Mouse (Mus musculus): ENCODE results near the gene Gtf2f2. TPM values are rescaled to one million over a fixed set of nuclear protein-coding genes. Genes with fewer than 3 reads are reported as not detected.

Gtf2f2 gene
- polyA plus RNA-seq, 1 experiment from 2014 or later: 40.5 TPM

GRCm38 (mm10) chr14:75923314-75924052 lies 87.2 kb downstream of the Gtf2f2 start:
- H3K4me1 ChIP-seq (ENCODE audit: control insufficient read depth, insufficient read depth, low read length): no peaks in the 10 kb centered on the region
- no peaks in the 10 kb centered on the region for H3K27me3 ChIP-seq (ENCODE audit: control insufficient read depth, insufficient read depth, low read length)
- no peak overlapping the region for H3K4me3 ChIP-seq (ENCODE audit: low read depth, low read length)
- no peaks in the 10 kb centered on the region for H3K36me3 ChIP-seq (ENCODE audit: control insufficient read depth, insufficient read depth, low read length)
- 88% methylated on average over 1 of the region's 1 CpGs for whole genome bisulfite sequencing
- no peak overlapping the region for H3K9ac ChIP-seq (replicated peaks; ENCODE audit: low read depth, low read length)
- ATAC-seq (ENCODE audit: low read depth): peak; percentile 44; the same call in 1 of the 2 replicates
- no peak overlapping the region for H3K4me2 ChIP-seq (ENCODE audit: low read depth, low read length)
- H3K9me3 ChIP-seq (ENCODE audit: control insufficient read depth, low read length): no peaks in the 10 kb centered on the region
- H3K27ac ChIP-seq (ENCODE audit: low read depth, low read length): peak overlapping the region; percentile 53; the same call in 1 of the 2 replicates

GRCm38 (mm10) chr14:75912665-75913064 lies 98.0 kb downstream of the Gtf2f2 start:
- no peaks in the 10 kb centered on the region for H3K27me3 ChIP-seq (ENCODE audit: control insufficient read depth, insufficient read depth, low read length)
- no peaks in the 10 kb centered on the region for H3K9me3 ChIP-seq (ENCODE audit: control insufficient read depth, low read length)
- no peak overlapping the region for H3K4me2 ChIP-seq (ENCODE audit: low read depth, low read length)
- no peaks in the 10 kb centered on the region for H3K36me3 ChIP-seq (ENCODE audit: control insufficient read depth, insufficient read depth, low read length)
- WGBS: 97% methylated on average over 2 of the region's 2 CpGs
- no peaks in the 10 kb centered on the region for H3K4me1 ChIP-seq (ENCODE audit: control insufficient read depth, insufficient read depth, low read length)
- ATAC-seq (ENCODE audit: low read depth): no peak
- H3K4me3 ChIP-seq (ENCODE audit: low read depth, low read length): no peak overlapping the region
- H3K9ac ChIP-seq (replicated peaks; ENCODE audit: low read depth, low read length): no peak overlapping the region
- H3K27ac ChIP-seq (ENCODE audit: low read depth, low read length): no peak overlapping the region

GRCm38 (mm10) chr14:75911968-75912367 lies 98.7 kb downstream of the Gtf2f2 start:
- no peak overlapping the region for H3K4me3 ChIP-seq (ENCODE audit: low read depth, low read length)
- H3K27me3 ChIP-seq (ENCODE audit: control insufficient read depth, insufficient read depth, low read length): no peaks in the 10 kb centered on the region
- ATAC-seq (ENCODE audit: low read depth): no peak
- H3K36me3 ChIP-seq (ENCODE audit: control insufficient read depth, insufficient read depth, low read length): no peaks in the 10 kb centered on the region
- H3K4me2 ChIP-seq (ENCODE audit: low read depth, low read length): no peak overlapping the region
- H3K9ac ChIP-seq (replicated peaks; ENCODE audit: low read depth, low read length): no peak overlapping the region
- no peaks in the 10 kb centered on the region for H3K4me1 ChIP-seq (ENCODE audit: control insufficient read depth, insufficient read depth, low read length)
- 82% methylated on average over 6 of the region's 6 CpGs for WGBS
- no peak overlapping the region for H3K27ac ChIP-seq (ENCODE audit: low read depth, low read length)
- no peaks in the 10 kb centered on the region for H3K9me3 ChIP-seq (ENCODE audit: control insufficient read depth, low read length)

- H3K4me3 ChIP-seq (ENCODE audit: low read depth, low read length): no peak overlapping the region
- ATAC-seq (ENCODE audit: low read depth): no peak
- H3K4me2 ChIP-seq (ENCODE audit: low read depth, low read length): no peak overlapping the region
- H3K27ac ChIP-seq (ENCODE audit: low read depth, low read length): no peak overlapping the region
- WGBS: 88% methylated on average over 8 of the region's 8 CpGs
- no peak overlapping the region for H3K9ac ChIP-seq (replicated peaks; ENCODE audit: low read depth, low read length)
- H3K27me3 ChIP-seq (ENCODE audit: control insufficient read depth, insufficient read depth, low read length): no peaks in the 10 kb centered on the region
- H3K36me3 ChIP-seq (ENCODE audit: control insufficient read depth, insufficient read depth, low read length): 0 out of 2 replicates have a peak, but pooled peaks cover 3% of the 10 kb centered on the region
- H3K4me1 ChIP-seq (ENCODE audit: control insufficient read depth, insufficient read depth, low read length): no peaks in the 10 kb centered on the region
- no peaks in the 10 kb centered on the region for H3K9me3 ChIP-seq (ENCODE audit: control insufficient read depth, low read length)
These were observed 103.7 kb downstream of the Gtf2f2 start for GRCm38 (mm10) chr14:75906931-75907330.

GRCm38 (mm10) chr14:75904972-75905371 lies 105.7 kb downstream of the Gtf2f2 start:
- H3K27ac ChIP-seq (ENCODE audit: low read depth, low read length): no peak overlapping the region
- H3K36me3 ChIP-seq (ENCODE audit: control insufficient read depth, insufficient read depth, low read length): 0 out of 2 replicates have a peak, but pooled peaks cover 3% of the 10 kb centered on the region
- H3K4me1 ChIP-seq (ENCODE audit: control insufficient read depth, insufficient read depth, low read length): no peaks in the 10 kb centered on the region
- ATAC-seq (ENCODE audit: low read depth): no peak
- H3K27me3 ChIP-seq (ENCODE audit: control insufficient read depth, insufficient read depth, low read length): no peaks in the 10 kb centered on the region
- no peaks in the 10 kb centered on the region for H3K9me3 ChIP-seq (ENCODE audit: control insufficient read depth, low read length)
- H3K4me3 ChIP-seq (ENCODE audit: low read depth, low read length): no peak overlapping the region
- H3K9ac ChIP-seq (replicated peaks; ENCODE audit: low read depth, low read length): no peak overlapping the region
- no peak overlapping the region for H3K4me2 ChIP-seq (ENCODE audit: low read depth, low read length)
- WGBS: 96% methylated on average over 3 of the region's 3 CpGs

GRCm38 (mm10) chr14:75903131-75903530 lies 107.5 kb downstream of the Gtf2f2 start:
- H3K9ac ChIP-seq (replicated peaks; ENCODE audit: low read depth, low read length): no peak overlapping the region
- H3K36me3 ChIP-seq (ENCODE audit: control insufficient read depth, insufficient read depth, low read length): 0 out of 2 replicates have a peak, but pooled peaks cover 3% of the 10 kb centered on the region
- no peaks in the 10 kb centered on the region for H3K9me3 ChIP-seq (ENCODE audit: control insufficient read depth, low read length)
- H3K27ac ChIP-seq (ENCODE audit: low read depth, low read length): no peak overlapping the region
- ATAC-seq (ENCODE audit: low read depth): no peak
- 89% methylated on average over 3 of the region's 3 CpGs for WGBS
- H3K4me1 ChIP-seq (ENCODE audit: control insufficient read depth, insufficient read depth, low read length): no peaks in the 10 kb centered on the region
- no peak overlapping the region for H3K4me3 ChIP-seq (ENCODE audit: low read depth, low read length)
- H3K27me3 ChIP-seq (ENCODE audit: control insufficient read depth, insufficient read depth, low read length): no peaks in the 10 kb centered on the region
- H3K4me2 ChIP-seq (ENCODE audit: low read depth, low read length): no peak overlapping the region

- peak overlapping the region; percentile 23; the same call in 1 of the 2 replicates for H3K27ac ChIP-seq (ENCODE audit: low read depth, low read length)
- no peak for ATAC-seq (ENCODE audit: low read depth)
These were observed 108.7 kb downstream of the Gtf2f2 start for GRCm38 (mm10) chr14:75902013-75902412.

GRCm38 (mm10) chr14:75900793-75901499 lies 109.7 kb downstream of the Gtf2f2 start:
- Histone ChIP-seq H3K4me3 (ENCODE audit: low read depth, low read length) (no peak overlapping the region), H3K4me1 (ENCODE audit: control insufficient read depth, insufficient read depth, low read length) (no peaks in the 10 kb centered on the region), H3K9ac (replicated peaks; ENCODE audit: low read depth, low read length) (no peak overlapping the region), H3K4me2 (ENCODE audit: low read depth, low read length) (no peak overlapping the region), H3K9me3 (ENCODE audit: control insufficient read depth, low read length) (no peaks in the 10 kb centered on the region), H3K36me3 (ENCODE audit: control insufficient read depth, insufficient read depth, low read length) (0 out of 2 replicates have a peak, but pooled peaks cover 3% of the 10 kb centered on the region), H3K27ac (ENCODE audit: low read depth, low read length) (peak overlapping the region; percentile 25; the same call in 1 of the 2 replicates), H3K27me3 (ENCODE audit: control insufficient read depth, insufficient read depth, low read length) (no peaks in the 10 kb centered on the region)
- ATAC-seq (ENCODE audit: low read depth): peak; percentile 46; the same call in 1 of the 2 replicates
- WGBS: 55% methylated on average over 5 of the region's 5 CpGs

More at GRCm38 (mm10) chr14:75902013-75902412, 108.7 kb downstream of the Gtf2f2 start:
- no peaks in the 10 kb centered on the region for H3K9me3 ChIP-seq (ENCODE audit: control insufficient read depth, low read length)
- H3K4me3 ChIP-seq (ENCODE audit: low read depth, low read length): no peak overlapping the region
- H3K4me2 ChIP-seq (ENCODE audit: low read depth, low read length): no peak overlapping the region
- 0 out of 2 replicates have a peak, but pooled peaks cover 3% of the 10 kb centered on the region for H3K36me3 ChIP-seq (ENCODE audit: control insufficient read depth, insufficient read depth, low read length)
- H3K4me1 ChIP-seq (ENCODE audit: control insufficient read depth, insufficient read depth, low read length): no peaks in the 10 kb centered on the region
- H3K9ac ChIP-seq (replicated peaks; ENCODE audit: low read depth, low read length): no peak overlapping the region
- no peaks in the 10 kb centered on the region for H3K27me3 ChIP-seq (ENCODE audit: control insufficient read depth, insufficient read depth, low read length)
- 84% methylated on average over 2 of the region's 2 CpGs for WGBS

- peak; percentile 79 for ATAC-seq (ENCODE audit: low read depth)
- Histone ChIP-seq H3K9ac (replicated peaks; ENCODE audit: low read depth, low read length) (no peak overlapping the region), H3K27me3 (ENCODE audit: control insufficient read depth, insufficient read depth, low read length) (no peaks in the 10 kb centered on the region), H3K27ac (ENCODE audit: low read depth, low read length) (no peak overlapping the region), H3K4me1 (ENCODE audit: control insufficient read depth, insufficient read depth, low read length) (no peaks in the 10 kb centered on the region), H3K4me2 (ENCODE audit: low read depth, low read length) (no peak overlapping the region), H3K36me3 (ENCODE audit: control insufficient read depth, insufficient read depth, low read length) (no peaks in the 10 kb centered on the region), H3K9me3 (ENCODE audit: control insufficient read depth, low read length) (no peaks in the 10 kb centered on the region), H3K4me3 (ENCODE audit: low read depth, low read length) (no peak overlapping the region)
- 13% methylated on average over 4 of the region's 4 CpGs for WGBS
These were observed 111.1 kb downstream of the Gtf2f2 start for GRCm38 (mm10) chr14:75899566-75899965.

All from neural tube, embryonic 14.5 days (tissue).